Mouse (Mus musculus) heart, postnatal 0 days (tissue): ENCODE measurements around the gene Slc25a27. TPM values are rescaled to one million over a fixed set of nuclear protein-coding genes. Genes with fewer than 3 reads are reported as not detected.
A peak's percentile ranks its signal among the peaks of the same experiment; 100 is the strongest.

Experiments
- ATAC-seq: fragments of 200-750 bp; cut with Nextera tagmentation; 2 replicates; pipeline ENCODE4 v1.8.0; 2017; ENCODE audit warnings: low read depth, moderate number of reproducible peaks, moderate library complexity; ENCODE audit not compliant: insufficient read depth
- DNase-seq: peaks from one replicate; pipeline ENCODE4 v3.0.0-alpha.2; 2016; ENCODE audit warnings: low spot score
- H3K27ac ChIP-seq: fragments of 300-500 bp; sonication (generic); 2 replicates; pipeline ENCODE4 v1.5.1; 2014; ENCODE audit warnings: low read depth, mild to moderate bottlenecking
- H3K27me3 ChIP-seq: fragments of 300-500 bp; sonication (generic); 2 replicates; pipeline ENCODE4 v1.6.1; 2014; ENCODE audit warnings: low read length, mixed read lengths; ENCODE audit not compliant: control insufficient read depth, insufficient read depth
- H3K36me3 ChIP-seq: fragments of 300-500 bp; sonication (generic); replicated peaks from 2 replicates; pipeline ENCODE4 v1.6.1; 2014; ENCODE audit warnings: low read length, mixed read lengths; ENCODE audit not compliant: control insufficient read depth, insufficient read depth
- H3K4me1 ChIP-seq: fragments of 300-500 bp; sonication (generic); 2 replicates; pipeline ENCODE4 v1.6.1; 2014; ENCODE audit warnings: antibody characterized with exemption; ENCODE audit not compliant: control insufficient read depth, insufficient read depth
- H3K4me2 ChIP-seq: fragments of 300-500 bp; sonication (generic); 2 replicates; pipeline ENCODE4 v1.6.1; 2014; ENCODE audit warnings: low read depth, mild to moderate bottlenecking, low read length, moderate library complexity
- H3K4me3 ChIP-seq: fragments of 300-500 bp; sonication (generic); 2 replicates; pipeline ENCODE4 v1.5.1; 2014; ENCODE audit warnings: low read depth, low read length
- H3K9ac ChIP-seq: fragments of 300-500 bp; sonication (generic); replicated peaks from 2 replicates; pipeline ENCODE4 v1.6.1; 2014; ENCODE audit warnings: low read depth, low read length, mixed read lengths
- H3K9me3 ChIP-seq: fragments of 300-500 bp; sonication (generic); replicated peaks from 2 replicates; pipeline ENCODE4 v1.6.1; 2016; ENCODE audit warnings: low read length; ENCODE audit not compliant: control insufficient read depth
- CTCF ChIP-seq: IDR thresholded peaks from 2 replicates; pipeline ENCODE4 v1.5.1; 2016; ENCODE audit warnings: antibody characterized with exemption, control low read depth, low read depth
- EP300 ChIP-seq: IDR thresholded peaks from 2 replicates; pipeline ENCODE4 v1.6.1; 2016; ENCODE audit warnings: antibody characterized with exemption, low read depth
- WGBS: fragments of 180-500 bp; shearing (Covaris S2); extraction: QIAGEN DNeasy Blood & Tissue Kit; methylation state at CpG from one replicate; pipeline ENCODE4 v1.1.7; 2014; 5-methylcytosine and 5-hydroxymethylcytosine counted together
- polyA plus RNA-seq: library from polyadenylated mRNA; unstranded; fragments of >200 nt; fragmentation: Nextera tagmentation; extraction: Ambion mirVana; gene quantifications from 2 replicates; pipeline ENCODE4 v1.2.1, GENCODE M21; 2015
- total RNA-seq: library from RNA; depleted of rRNA; stranded (reverse); fragments of >200 nt; gene quantifications from 2 replicates; pipeline ENCODE4 v1.2.3, GENCODE M21; 2014; ENCODE audit warnings: low replicate concordance

Gene Slc25a27
- total and polyA plus RNA-seq, 2 experiments from 2014 or later = 7.8 to 7.9 TPM

- Histone ChIP-seq H3K4me1 (peaks cover 7% of the 10 kb centered on the region; the same call in 1 of the 2 replicates), H3K9me3 (no peaks in the 10 kb centered on the region; the same call in 1 of the 2 replicates), H3K36me3 (peaks cover 28% of the 10 kb centered on the region), H3K27ac (peak overlapping the region; percentile 52), H3K4me3 (no peak overlapping the region), H3K27me3 (no peaks in the 10 kb centered on the region), H3K4me2 (no peak overlapping the region), H3K9ac (no peak overlapping the region)
- WGBS = 84% methylated on average over 3 of the region's 3 CpGs
- TF ChIP-seq EP300 = no peak
- no peak for TF ChIP-seq CTCF
- ATAC-seq (no peak), DNase-seq (no peak)
These were observed 39.7 kb upstream of the Slc25a27 start for GRCm38 (mm10) chr17:43706749-43707148.

- Histone ChIP-seq H3K27me3 (no peaks in the 10 kb centered on the region), H3K4me1 (no peaks in the 10 kb centered on the region), H3K36me3 (peaks cover 28% of the 10 kb centered on the region), H3K9ac (no peak overlapping the region), H3K27ac (no peak overlapping the region), H3K4me3 (no peak overlapping the region), H3K9me3 (no peaks in the 10 kb centered on the region; the same call in 1 of the 2 replicates), H3K4me2 (no peak overlapping the region)
- no peak for DNase-seq
- TF ChIP-seq EP300 = no peak
- no peak for TF ChIP-seq CTCF
- no peak for ATAC-seq
- WGBS = 85% methylated on average over 12 of the region's 12 CpGs
These were observed 37.4 kb upstream of the Slc25a27 start for GRCm38 (mm10) chr17:43704216-43704930.

GRCm38 (mm10) chr17:43701060-43701459 is 34.0 kb upstream of the Slc25a27 start:
- H3K4me2 ChIP-seq = no peak overlapping the region
- 64% methylated on average over 6 of the region's 6 CpGs for WGBS
- no peaks in the 10 kb centered on the region for H3K9me3 ChIP-seq
- TF ChIP-seq CTCF (peak; percentile 84), EP300 (no peak)
- peaks cover 23% of the 10 kb centered on the region for H3K36me3 ChIP-seq
- no peak overlapping the region for H3K4me3 ChIP-seq
- DNase-seq (peak; percentile 49), ATAC-seq (no peak)
- no peak overlapping the region for H3K27ac ChIP-seq
- H3K9ac ChIP-seq = no peak overlapping the region
- no peaks in the 10 kb centered on the region for H3K27me3 ChIP-seq
- H3K4me1 ChIP-seq = no peaks in the 10 kb centered on the region

GRCm38 (mm10) chr17:43698997-43699649 is 32.1 kb upstream of the Slc25a27 start:
- no peak for ATAC-seq
- no peak overlapping the region for H3K4me3 ChIP-seq
- no peak overlapping the region for H3K27ac ChIP-seq
- no peak overlapping the region for H3K9ac ChIP-seq
- no peaks in the 10 kb centered on the region for H3K27me3 ChIP-seq
- no peaks in the 10 kb centered on the region for H3K4me1 ChIP-seq
- peak; percentile 98 for TF ChIP-seq CTCF
- TF ChIP-seq EP300 = no peak
- H3K9me3 ChIP-seq = no peaks in the 10 kb centered on the region
- WGBS = 41% methylated on average over 14 of the region's 14 CpGs
- DNase-seq = peak; percentile 62
- no peak overlapping the region for H3K4me2 ChIP-seq
- H3K36me3 ChIP-seq = peaks cover 33% of the 10 kb centered on the region

GRCm38 (mm10) chr17:43689591-43689990 is 22.6 kb upstream of the Slc25a27 start:
- 73% methylated on average over 9 of the region's 9 CpGs for WGBS
- H3K9me3 ChIP-seq = no peaks in the 10 kb centered on the region
- no peak overlapping the region for H3K4me2 ChIP-seq
- no peak; the same call in 1 of the 2 replicates for TF ChIP-seq CTCF
- no peak for TF ChIP-seq EP300
- DNase-seq = no peak
- H3K27me3 ChIP-seq = no peaks in the 10 kb centered on the region
- ATAC-seq = no peak
- no peak overlapping the region for H3K27ac ChIP-seq
- H3K4me3 ChIP-seq = no peak overlapping the region
- no peaks in the 10 kb centered on the region for H3K4me1 ChIP-seq
- peaks cover 53% of the 10 kb centered on the region for H3K36me3 ChIP-seq
- no peak overlapping the region for H3K9ac ChIP-seq
